Mouse (Mus musculus) liver, postnatal 0 days (tissue): ENCODE results near the gene Sppl3. TPM values are rescaled to one million over a fixed set of nuclear protein-coding genes. Genes with fewer than 3 reads are reported as not detected.

Source experiments
- ATAC-seq: fragments of 200-750 bp; cut with Nextera tagmentation; 2 replicates; pipeline ENCODE4 v1.8.0; 2017; ENCODE audit warnings: mild to moderate bottlenecking, moderate library complexity
- DNase-seq: peaks from one replicate; pipeline ENCODE4 v3.0.0-alpha.2; 2016
- H3K27ac ChIP-seq: fragments of 300-500 bp; sonication (generic); 2 replicates; pipeline ENCODE4 v1.5.1; 2014; ENCODE audit warnings: antibody characterized with exemption, moderate library complexity, mild to moderate bottlenecking, low read depth
- H3K27me3 ChIP-seq: fragments of 300-500 bp; sonication (generic); 2 replicates; pipeline ENCODE4 v1.6.1; 2014; ENCODE audit warnings: low read length, control low read depth, mixed read lengths; ENCODE audit not compliant: insufficient read depth
- H3K36me3 ChIP-seq: fragments of 300-500 bp; sonication (generic); replicated peaks from 2 replicates; pipeline ENCODE4 v1.6.1; 2014; ENCODE audit warnings: mild to moderate bottlenecking, control low read depth, low read length, moderate library complexity, mixed read lengths; ENCODE audit not compliant: insufficient read depth
- H3K4me1 ChIP-seq: fragments of 300-500 bp; sonication (generic); 2 replicates; pipeline ENCODE4 v1.6.1; 2014; ENCODE audit warnings: antibody characterized with exemption, mild to moderate bottlenecking, control low read depth; ENCODE audit not compliant: insufficient read depth
- H3K4me2 ChIP-seq: fragments of 300-500 bp; sonication (generic); 2 replicates; pipeline ENCODE4 v1.6.1; 2014; ENCODE audit warnings: low read depth, mild to moderate bottlenecking, low read length, moderate library complexity, mixed read lengths
- H3K4me3 ChIP-seq: fragments of 300-500 bp; sonication (generic); 2 replicates; pipeline ENCODE4 v1.5.1; 2014; ENCODE audit warnings: low read depth, low read length
- H3K9ac ChIP-seq: fragments of 300-500 bp; sonication (generic); replicated peaks from 2 replicates; pipeline ENCODE4 v1.6.1; 2014; ENCODE audit warnings: mild to moderate bottlenecking, moderate library complexity
- H3K9me3 ChIP-seq: fragments of 300-500 bp; sonication (generic); 2 replicates; pipeline ENCODE4 v1.6.1; 2016; ENCODE audit warnings: mild to moderate bottlenecking, control low read depth, low read length, mixed read lengths
- CTCF ChIP-seq: sonication (generic); IDR thresholded peaks from 2 replicates; pipeline ENCODE4 v1.5.1; 2016; ENCODE audit warnings: antibody characterized with exemption, low read depth
- EP300 ChIP-seq: IDR thresholded peaks from 2 replicates; pipeline ENCODE4 v1.6.1; 2016; ENCODE audit warnings: antibody characterized with exemption, low read depth, mild to moderate bottlenecking
- WGBS: fragments of 180-500 bp; shearing (Covaris S2); extraction: QIAGEN DNeasy Blood & Tissue Kit; methylation state at CpG from one replicate; pipeline ENCODE4 v1.1.7; 2014; ENCODE audit not compliant: insufficient replicate concordance; 5-methylcytosine and 5-hydroxymethylcytosine counted together
- polyA plus RNA-seq: library from polyadenylated mRNA; unstranded; fragments of >200 nt; fragmentation: Nextera tagmentation; extraction: Ambion mirVana; gene quantifications from 2 replicates; pipeline ENCODE4 v1.2.1, GENCODE M21; 2015

Gene Sppl3
- polyA plus RNA-seq, 1 experiment from 2014 or later: 9.2 TPM

- 31% methylated on average over 7 of the region's 7 CpGs for WGBS
- Histone ChIP-seq H3K27me3 (no peaks in the 10 kb centered on the region), H3K4me1 (peaks cover 16% of the 10 kb centered on the region), H3K36me3 (no peaks in the 10 kb centered on the region), H3K9ac (peak overlapping the region; percentile 76), H3K27ac (peak overlapping the region; percentile 90), H3K4me2 (peak overlapping the region; percentile 64), H3K4me3 (peak overlapping the region; percentile 56), H3K9me3 (no peaks in the 10 kb centered on the region)
- DNase-seq (no peak), ATAC-seq (no peak)
- no peak for TF ChIP-seq EP300
- no peak for TF ChIP-seq CTCF
Observed at GRCm38 (mm10) chr5:114968651-114969050, 42.3 kb upstream of the Sppl3 start.

- Histone ChIP-seq H3K9me3 (no peaks in the 10 kb centered on the region), H3K27me3 (no peaks in the 10 kb centered on the region), H3K27ac (peak overlapping the region; percentile 90), H3K4me3 (peak overlapping the region; percentile 56), H3K4me2 (peak overlapping the region; percentile 64), H3K36me3 (no peaks in the 10 kb centered on the region), H3K4me1 (peaks cover 15% of the 10 kb centered on the region), H3K9ac (peak overlapping the region; percentile 76)
- DNase-seq (no peak), ATAC-seq (no peak)
- whole genome bisulfite sequencing: 15% methylated on average over 4 of the region's 4 CpGs
- TF ChIP-seq CTCF: no peak
- no peak for TF ChIP-seq EP300
Observed at GRCm38 (mm10) chr5:114969064-114969463, 41.9 kb upstream of the Sppl3 start.

- Histone ChIP-seq H3K27me3 (no peaks in the 10 kb centered on the region), H3K36me3 (no peaks in the 10 kb centered on the region), H3K4me2 (peak overlapping the region; percentile 64), H3K27ac (peak overlapping the region; percentile 90), H3K4me3 (peak overlapping the region; percentile 56), H3K4me1 (peaks cover 12% of the 10 kb centered on the region), H3K9me3 (no peaks in the 10 kb centered on the region), H3K9ac (peak overlapping the region; percentile 76)
- 52% methylated on average over 13 of the region's 13 CpGs for WGBS
- TF ChIP-seq CTCF (no peak), EP300 (no peak)
- DNase-seq: no peak
- ATAC-seq: no peak
Observed at GRCm38 (mm10) chr5:114969609-114970215, 41.2 kb upstream of the Sppl3 start.

GRCm38 (mm10) chr5:114970824-114971227 is 40.1 kb upstream of the Sppl3 start, which contains the start of gene Hnf1a:
Hnf1a (minus strand) TSS chr5:114971094.
- Histone ChIP-seq H3K4me2 (peak within 1 kb of the TSS; percentile 64), H3K4me3 (peak within 1 kb of the TSS; percentile 56), H3K9ac (peak within 1 kb of the TSS; percentile 76), H3K27me3 (no peaks in the 10 kb centered on the region), H3K9me3 (no peaks in the 10 kb centered on the region), H3K4me1 (peaks cover 10% of the 10 kb centered on the region), H3K27ac (peak within 1 kb of the TSS; percentile 90), H3K36me3 (no peaks in the 10 kb centered on the region)
- WGBS: 63% methylated on average over 12 of the region's 17 CpGs
- ATAC-seq (peak; percentile 84), DNase-seq (peak; percentile 66)
- TF ChIP-seq EP300 (peak; percentile 30; the same call in 1 of the 2 replicates), CTCF (no peak)

GRCm38 (mm10) chr5:114972201-114972600 is 38.7 kb upstream of the Sppl3 start:
- WGBS: 81% methylated on average over 9 of the region's 9 CpGs
- H3K9ac ChIP-seq: no peak overlapping the region
- no peaks in the 10 kb centered on the region for H3K27me3 ChIP-seq
- DNase-seq (no peak), ATAC-seq (peak; percentile 35; the same call in 1 of the 2 replicates)
- H3K4me1 ChIP-seq: peaks cover 8% of the 10 kb centered on the region
- no peaks in the 10 kb centered on the region for H3K9me3 ChIP-seq
- no peaks in the 10 kb centered on the region for H3K36me3 ChIP-seq
- H3K4me3 ChIP-seq: no peak overlapping the region
- H3K4me2 ChIP-seq: peak overlapping the region; percentile 64
- TF ChIP-seq EP300: no peak
- TF ChIP-seq CTCF: no peak
- no peak overlapping the region; the same call in 1 of the 2 replicates for H3K27ac ChIP-seq

GRCm38 (mm10) chr5:114973131-114973530 is 37.8 kb upstream of the Sppl3 start:
- no peaks in the 10 kb centered on the region for H3K9me3 ChIP-seq
- DNase-seq (no peak), ATAC-seq (no peak)
- H3K4me3 ChIP-seq: no peak overlapping the region
- no peaks in the 10 kb centered on the region for H3K36me3 ChIP-seq
- WGBS: 68% methylated on average over 8 of the region's 8 CpGs
- no peaks in the 10 kb centered on the region for H3K27me3 ChIP-seq
- peaks cover 2% of the 10 kb centered on the region; the same call in 1 of the 2 replicates for H3K4me1 ChIP-seq
- H3K9ac ChIP-seq: no peak overlapping the region
- TF ChIP-seq EP300 (no peak), CTCF (no peak)
- H3K27ac ChIP-seq: no peak overlapping the region
- no peak overlapping the region for H3K4me2 ChIP-seq
